Mouse (Mus musculus) liver, postnatal 0 days (tissue): Measurements from ENCODE around the gene Agrp.

Experiments used
- CTCF ChIP-seq: sonication (generic); IDR thresholded peaks from 2 replicates; pipeline ENCODE4 v1.5.1; 2016; ENCODE audit warnings: antibody characterized with exemption, low read depth
- EP300 ChIP-seq: IDR thresholded peaks from 2 replicates; pipeline ENCODE4 v1.6.1; 2016; ENCODE audit warnings: antibody characterized with exemption, low read depth, mild to moderate bottlenecking

- TF ChIP-seq CTCF: no peak
- TF ChIP-seq EP300: no peak
Observed at GRCm38 (mm10) chr8:105546384-105547350, 90.5 kb downstream of the Agrp start.
